Mouse (Mus musculus) CH12.LX (cell line): ENCODE measurements around the gene Grip1.

ENCODE experiments used
- CTCF ChIP-seq, 2 experiments: IDR thresholded peaks in 1 of 2; conservative IDR thresholded peaks in 1 of 2; 2 replicates each; pipeline ENCODE4 v1.5.1; 2011 to 2012; ENCODE audit warnings: low read depth in 2 of 2, low read length in 2 of 2, improper control_type of control experiment in 1 of 2, inconsistent platforms in 1 of 2, mild to moderate bottlenecking in 1 of 2, moderate library complexity in 1 of 2
- MAFK ChIP-seq: IDR thresholded peaks from 2 replicates; pipeline ENCODE4 v1.6.1; 2011; ENCODE audit warnings: low read length, improper control_type of control experiment; ENCODE audit not compliant: insufficient replicate concordance
- USF2 ChIP-seq: conservative IDR thresholded peaks from 2 replicates; pipeline ENCODE4 v1.6.1; 2011; ENCODE audit warnings: low read depth, low read length, improper control_type of control experiment
- ZNF384 ChIP-seq: IDR thresholded peaks from 2 replicates; pipeline ENCODE4 v1.6.1; 2012; ENCODE audit warnings: low read depth, low read length, improper control_type of control experiment, inconsistent platforms

DNA sequence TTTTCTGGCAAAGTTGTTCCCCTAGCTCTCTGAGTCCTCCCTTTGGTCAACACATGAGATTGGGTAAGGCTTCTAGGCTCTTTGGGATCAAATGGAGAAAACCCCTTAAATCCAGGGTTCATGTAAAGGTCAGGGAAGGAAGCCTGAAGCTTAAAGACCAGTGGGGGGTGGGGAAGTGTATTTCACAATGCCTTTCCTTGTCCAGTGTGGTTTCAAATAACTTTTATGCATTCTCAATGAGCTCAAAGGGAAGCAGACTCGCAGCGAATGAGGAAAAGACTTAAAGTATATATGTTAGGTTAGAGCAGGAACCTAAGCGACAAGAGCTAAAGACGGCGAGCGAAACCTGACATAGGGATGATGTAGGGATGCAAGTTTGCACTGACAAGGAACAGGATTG lies 131.0 kb downstream of the Grip1 start:
- no peak for TF ChIP-seq ZNF384
- no peak for TF ChIP-seq CTCF (conservative IDR thresholded peaks at IDR 0.05 in 1 of 2, IDR thresholded peaks at IDR 0.05 in 1 of 2; ENCODE audit: low read depth in 2 of 2, low read length in 2 of 2)
- TF ChIP-seq MAFK: no peak
- no peak for TF ChIP-seq USF2
